Mouse (Mus musculus): Measurements from ENCODE around the gene Celf2. TPM values are rescaled to one million over a fixed set of nuclear protein-coding genes. Genes with fewer than 3 reads are reported as not detected.

Gene Celf2
- polyA plus RNA-seq, 1 experiment = 17.4 TPM

DNA sequence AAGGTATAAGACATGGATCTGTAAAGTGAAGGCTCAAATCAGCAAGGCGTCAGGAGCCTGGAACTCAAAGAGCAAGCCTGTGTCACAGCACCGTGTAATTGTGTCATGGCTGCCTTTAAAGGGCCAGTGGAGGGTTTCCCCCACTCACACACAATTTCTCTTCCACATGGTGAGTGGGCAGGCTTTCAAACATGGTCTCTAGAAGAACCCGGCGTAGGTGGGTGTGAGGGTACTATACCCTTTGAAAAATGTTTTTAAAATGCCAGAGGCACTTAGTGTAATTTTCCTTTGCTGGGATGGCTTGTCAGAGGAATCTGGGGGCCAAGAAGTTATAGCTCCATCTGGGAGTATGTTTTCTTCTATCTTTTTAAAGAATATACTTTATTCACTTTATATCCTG lies 594.0 kb downstream of the Celf2 start:
- no peaks in the 10 kb centered on the region for H3K36me3 ChIP-seq (ENCODE audit: control insufficient read depth, insufficient read depth, low read length)
- no peak overlapping the region for H3K4me3 ChIP-seq (ENCODE audit: control insufficient read depth, low read depth, low read length)
- H3K27ac ChIP-seq (ENCODE audit: control insufficient read depth, insufficient read depth, low read depth, low read length) = no peak overlapping the region
- no peaks in the 10 kb centered on the region for H3K4me1 ChIP-seq (ENCODE audit: control insufficient read depth, insufficient read depth, low read length)
- no peaks in the 10 kb centered on the region for H3K27me3 ChIP-seq (ENCODE audit: control insufficient read depth, insufficient read depth, low read length)
- TF ChIP-seq POLR2A (IDR thresholded peaks at IDR 0.05; ENCODE audit: control insufficient read depth, low read depth, low read length) (no peak), CTCF (IDR thresholded peaks at IDR 0.05; ENCODE audit: control insufficient read depth, insufficient read depth, insufficient replicate concordance, low read depth, low read length) (no peak)

DNA sequence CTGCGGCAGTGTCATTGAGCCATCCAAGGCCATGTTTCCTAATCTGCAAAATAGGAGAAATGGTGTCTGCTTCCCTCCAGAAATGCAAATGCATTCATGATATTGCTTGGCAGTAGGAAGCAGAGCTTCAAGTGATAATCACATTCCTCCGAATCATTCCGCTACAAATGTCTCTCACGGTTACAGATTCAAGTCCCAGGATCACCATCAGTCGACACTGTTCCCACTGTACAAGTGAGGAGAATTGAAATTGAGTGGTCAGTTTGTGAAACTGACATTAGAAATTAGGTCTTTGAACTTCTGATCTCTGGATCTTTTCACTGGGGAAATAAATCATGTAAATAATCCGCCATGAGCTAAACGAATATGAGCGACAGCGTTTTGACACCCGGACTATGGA lies 596.0 kb downstream of the Celf2 start:
- no peaks in the 10 kb centered on the region; the same call in 1 of the 2 replicates for H3K4me1 ChIP-seq (ENCODE audit: control insufficient read depth, insufficient read depth, low read length)

GRCm38 (mm10) chr2:6911932-6912331 lies 597.4 kb downstream of the Celf2 start:
- no peak for TF ChIP-seq CTCF (IDR thresholded peaks at IDR 0.05; ENCODE audit: control insufficient read depth, insufficient read depth, insufficient replicate concordance, low read depth, low read length)
- TF ChIP-seq POLR2A (IDR thresholded peaks at IDR 0.05; ENCODE audit: control insufficient read depth, low read depth, low read length) = no peak
- no peak overlapping the region for H3K27ac ChIP-seq (ENCODE audit: control insufficient read depth, insufficient read depth, low read depth, low read length)
- H3K27me3 ChIP-seq (ENCODE audit: control insufficient read depth, insufficient read depth, low read length) = no peaks in the 10 kb centered on the region
- H3K4me1 ChIP-seq (ENCODE audit: control insufficient read depth, insufficient read depth, low read length) = no peaks in the 10 kb centered on the region; the same call in 1 of the 2 replicates
- no peaks in the 10 kb centered on the region for H3K36me3 ChIP-seq (ENCODE audit: control insufficient read depth, insufficient read depth, low read length)
- no peak overlapping the region for H3K4me3 ChIP-seq (ENCODE audit: control insufficient read depth, low read depth, low read length)

More for the DNA sequence above, 596.0 kb downstream of the Celf2 start:
- Histone ChIP-seq H3K27me3 (ENCODE audit: control insufficient read depth, insufficient read depth, low read length) (no peaks in the 10 kb centered on the region), H3K36me3 (ENCODE audit: control insufficient read depth, insufficient read depth, low read length) (no peaks in the 10 kb centered on the region), H3K27ac (ENCODE audit: control insufficient read depth, insufficient read depth, low read depth, low read length) (no peak overlapping the region), H3K4me3 (ENCODE audit: control insufficient read depth, low read depth, low read length) (no peak overlapping the region)
- TF ChIP-seq CTCF (IDR thresholded peaks at IDR 0.05; ENCODE audit: control insufficient read depth, insufficient read depth, insufficient replicate concordance, low read depth, low read length) (no peak), POLR2A (IDR thresholded peaks at IDR 0.05; ENCODE audit: control insufficient read depth, low read depth, low read length) (no peak)

DNA sequence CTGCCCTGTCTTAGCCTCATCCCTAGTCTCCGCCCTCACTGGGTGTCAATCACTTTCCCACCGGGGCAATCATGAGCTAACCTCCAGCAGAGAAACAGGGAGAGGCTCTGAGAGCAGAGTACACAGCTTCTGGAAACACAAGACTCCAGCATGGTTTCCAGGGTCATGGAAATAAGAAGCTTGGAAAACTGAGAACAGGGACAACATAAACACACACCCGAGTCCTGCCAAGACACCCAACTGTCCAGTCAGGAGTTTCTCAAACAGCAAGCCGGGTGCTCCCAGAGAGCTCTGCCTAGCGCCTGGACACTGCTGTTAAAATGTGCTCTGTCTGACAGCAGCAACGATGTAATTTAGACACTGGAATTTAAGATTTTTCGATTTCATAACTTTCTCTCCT lies 599.4 kb downstream of the Celf2 start:
- H3K36me3 ChIP-seq (ENCODE audit: control insufficient read depth, insufficient read depth, low read length) = no peaks in the 10 kb centered on the region
- no peaks in the 10 kb centered on the region; the same call in 1 of the 2 replicates for H3K4me1 ChIP-seq (ENCODE audit: control insufficient read depth, insufficient read depth, low read length)
- TF ChIP-seq CTCF (IDR thresholded peaks at IDR 0.05; ENCODE audit: control insufficient read depth, insufficient read depth, insufficient replicate concordance, low read depth, low read length) (no peak), POLR2A (IDR thresholded peaks at IDR 0.05; ENCODE audit: control insufficient read depth, low read depth, low read length) (no peak)
- H3K4me3 ChIP-seq (ENCODE audit: control insufficient read depth, low read depth, low read length) = no peak overlapping the region
- no peaks in the 10 kb centered on the region for H3K27me3 ChIP-seq (ENCODE audit: control insufficient read depth, insufficient read depth, low read length)
- H3K27ac ChIP-seq (ENCODE audit: control insufficient read depth, insufficient read depth, low read depth, low read length) = no peak overlapping the region

DNA sequence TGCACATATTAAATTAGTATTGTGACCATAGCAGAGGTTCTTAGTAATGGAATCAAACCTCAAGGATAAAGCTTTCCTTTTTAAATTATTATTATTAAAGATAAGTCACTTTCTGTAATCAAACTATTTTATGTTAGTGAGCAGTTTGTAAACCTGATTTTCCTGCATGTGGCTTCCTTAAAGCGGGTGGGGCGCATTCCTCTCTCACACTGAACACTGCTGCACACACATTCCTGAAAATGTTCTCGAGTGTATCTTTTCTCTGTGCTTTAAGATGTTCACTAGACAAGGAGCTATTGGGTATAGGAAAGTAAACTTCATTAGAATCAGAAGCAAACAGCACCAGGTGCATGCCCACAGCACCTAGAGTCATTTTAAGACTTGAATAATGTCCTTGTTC lies 605.0 kb downstream of the Celf2 start:
- Histone ChIP-seq H3K27ac (ENCODE audit: control insufficient read depth, insufficient read depth, low read depth, low read length) (no peak overlapping the region), H3K4me3 (ENCODE audit: control insufficient read depth, low read depth, low read length) (no peak overlapping the region), H3K4me1 (ENCODE audit: control insufficient read depth, insufficient read depth, low read length) (no peaks in the 10 kb centered on the region), H3K27me3 (ENCODE audit: control insufficient read depth, insufficient read depth, low read length) (no peaks in the 10 kb centered on the region), H3K36me3 (ENCODE audit: control insufficient read depth, insufficient read depth, low read length) (no peaks in the 10 kb centered on the region)
- TF ChIP-seq POLR2A (IDR thresholded peaks at IDR 0.05; ENCODE audit: control insufficient read depth, low read depth, low read length) (no peak), CTCF (IDR thresholded peaks at IDR 0.05; ENCODE audit: control insufficient read depth, insufficient read depth, insufficient replicate concordance, low read depth, low read length) (no peak)

- Histone ChIP-seq H3K36me3 (ENCODE audit: control insufficient read depth, insufficient read depth, low read length) (no peaks in the 10 kb centered on the region), H3K27ac (ENCODE audit: control insufficient read depth, insufficient read depth, low read depth, low read length) (no peak overlapping the region), H3K4me3 (ENCODE audit: control insufficient read depth, low read depth, low read length) (no peak overlapping the region), H3K4me1 (ENCODE audit: control insufficient read depth, insufficient read depth, low read length) (no peaks in the 10 kb centered on the region), H3K27me3 (ENCODE audit: control insufficient read depth, insufficient read depth, low read length) (no peaks in the 10 kb centered on the region)
- TF ChIP-seq CTCF (IDR thresholded peaks at IDR 0.05; ENCODE audit: control insufficient read depth, insufficient read depth, insufficient replicate concordance, low read depth, low read length) = no peak
- no peak for TF ChIP-seq POLR2A (IDR thresholded peaks at IDR 0.05; ENCODE audit: control insufficient read depth, low read depth, low read length)
Measured at GRCm38 (mm10) chr2:6903251-6903763, 606.1 kb downstream of the Celf2 start.

DNA sequence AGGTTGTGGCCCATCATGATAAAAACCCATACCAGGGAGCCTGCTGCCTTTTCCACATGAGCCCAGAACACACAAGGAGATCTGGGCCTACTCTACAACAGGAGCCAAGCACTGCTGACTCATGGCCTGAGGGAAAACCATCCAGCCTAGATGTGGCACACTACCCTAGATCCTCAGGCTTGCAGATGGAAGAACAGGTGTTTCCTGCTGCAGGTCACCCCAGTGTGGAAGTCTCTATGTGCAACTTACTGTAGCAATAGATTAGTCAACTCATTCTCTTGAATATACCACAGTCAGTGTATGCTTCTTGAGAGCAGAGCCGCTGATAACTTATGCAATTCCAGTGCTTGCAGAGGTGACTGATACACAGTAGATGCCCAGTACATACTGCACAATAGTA lies 612.5 kb downstream of the Celf2 start:
- no peak overlapping the region for H3K4me3 ChIP-seq (ENCODE audit: control insufficient read depth, low read depth, low read length)
- no peaks in the 10 kb centered on the region for H3K36me3 ChIP-seq (ENCODE audit: control insufficient read depth, insufficient read depth, low read length)
- no peaks in the 10 kb centered on the region for H3K27me3 ChIP-seq (ENCODE audit: control insufficient read depth, insufficient read depth, low read length)
- H3K4me1 ChIP-seq (ENCODE audit: control insufficient read depth, insufficient read depth, low read length) = no peaks in the 10 kb centered on the region
- TF ChIP-seq POLR2A (IDR thresholded peaks at IDR 0.05; ENCODE audit: control insufficient read depth, low read depth, low read length) = no peak
- TF ChIP-seq CTCF (IDR thresholded peaks at IDR 0.05; ENCODE audit: control insufficient read depth, insufficient read depth, insufficient replicate concordance, low read depth, low read length) = no peak
- no peak overlapping the region for H3K27ac ChIP-seq (ENCODE audit: control insufficient read depth, insufficient read depth, low read depth, low read length)

GRCm38 (mm10) chr2:6893597-6893996 lies 615.8 kb downstream of the Celf2 start:
- Histone ChIP-seq H3K4me3 (ENCODE audit: control insufficient read depth, low read depth, low read length) (no peak overlapping the region), H3K4me1 (ENCODE audit: control insufficient read depth, insufficient read depth, low read length) (no peaks in the 10 kb centered on the region), H3K27ac (ENCODE audit: control insufficient read depth, insufficient read depth, low read depth, low read length) (no peak overlapping the region), H3K36me3 (ENCODE audit: control insufficient read depth, insufficient read depth, low read length) (no peaks in the 10 kb centered on the region), H3K27me3 (ENCODE audit: control insufficient read depth, insufficient read depth, low read length) (no peaks in the 10 kb centered on the region)
- no peak for TF ChIP-seq CTCF (IDR thresholded peaks at IDR 0.05; ENCODE audit: control insufficient read depth, insufficient read depth, insufficient replicate concordance, low read depth, low read length)
